Mouse (Mus musculus): ENCODE measurements around the gene Krt10.

The Krt10 gene

GRCm38 (mm10) chr11:99389264-99389663, at the start of gene Krt10:
Gene Krt10, minus strand, starts transcription at chr11:99389364.
- no peak for DNase-seq (ENCODE audit: low read depth, low spot score)

- no peak for DNase-seq (ENCODE audit: low read depth, low spot score)
These were observed 48.8 kb upstream of the Krt10 start, which contains the start of gene Krt20 for GRCm38 (mm10) chr11:99437972-99438371. Gene Krt20, minus strand, starts transcription at chr11:99438150.

GRCm38 (mm10) chr11:99436625-99437024, 47.5 kb upstream of the Krt10 start:
- DNase-seq (ENCODE audit: low read depth, low spot score): no peak

GRCm38 (mm10) chr11:99430670-99431069, 41.5 kb upstream of the Krt10 start:
- DNase-seq (ENCODE audit: low read depth, low spot score): no peak

GRCm38 (mm10) chr11:99422159-99422558, 33.0 kb upstream of the Krt10 start, which contains the start of gene Krt12:
Gene Krt12, minus strand, starts transcription at chr11:99422259.
- no peak for DNase-seq (ENCODE audit: low read depth, low spot score)

GRCm38 (mm10) chr11:99420586-99420985, 31.4 kb upstream of the Krt10 start:
- DNase-seq (ENCODE audit: low read depth, low spot score): no peak

GRCm38 (mm10) chr11:99417819-99418218, 28.7 kb upstream of the Krt10 start:
- no peak for DNase-seq (ENCODE audit: low read depth, low spot score)

- peak; percentile 93 for DNase-seq (ENCODE audit: low read depth, low spot score)
These were observed 27.7 kb upstream of the Krt10 start for GRCm38 (mm10) chr11:99416902-99417301.

- DNase-seq (ENCODE audit: low read depth, low spot score): no peak
These were observed 25.4 kb upstream of the Krt10 start for GRCm38 (mm10) chr11:99414463-99415147.

- no peak for DNase-seq (ENCODE audit: low read depth, low spot score)
These were observed 24.1 kb upstream of the Krt10 start for GRCm38 (mm10) chr11:99413247-99413646.

- DNase-seq (ENCODE audit: low read depth, low spot score): no peak
These were observed 17.0 kb upstream of the Krt10 start for GRCm38 (mm10) chr11:99406186-99406585.

GRCm38 (mm10) chr11:99399956-99400549, 10.9 kb upstream of the Krt10 start:
- no peak for DNase-seq (ENCODE audit: low read depth, low spot score)

GRCm38 (mm10) chr11:99398832-99399231, 9.7 kb upstream of the Krt10 start:
- DNase-seq (ENCODE audit: low read depth, low spot score): no peak

GRCm38 (mm10) chr11:99398084-99398483, 8.9 kb upstream of the Krt10 start:
- DNase-seq (ENCODE audit: low read depth, low spot score): no peak

- no peak for DNase-seq (ENCODE audit: low read depth, low spot score)
These were observed 7.5 kb upstream of the Krt10 start for GRCm38 (mm10) chr11:99396661-99397060.

- DNase-seq (ENCODE audit: low read depth, low spot score): no peak
These were observed 6.9 kb upstream of the Krt10 start for GRCm38 (mm10) chr11:99396034-99396433.

- peak; percentile 78 for DNase-seq (ENCODE audit: low read depth, low spot score)
These were observed 3.3 kb upstream of the Krt10 start for GRCm38 (mm10) chr11:99392492-99392891.

- DNase-seq (ENCODE audit: low read depth, low spot score): no peak
These were observed 2.2 kb upstream of the Krt10 start for GRCm38 (mm10) chr11:99391375-99391774.

GRCm38 (mm10) chr11:99390866-99391265, 1.7 kb upstream of the Krt10 start:
- no peak for DNase-seq (ENCODE audit: low read depth, low spot score)

GRCm38 (mm10) chr11:99388661-99389060, 503 bp downstream of the Krt10 start:
- DNase-seq (ENCODE audit: low read depth, low spot score): no peak

GRCm38 (mm10) chr11:99385813-99386721, 3.1 kb downstream of the Krt10 start:
- peak; percentile 83 for DNase-seq (ENCODE audit: low read depth, low spot score)

GRCm38 (mm10) chr11:99379568-99379967, 9.6 kb downstream of the Krt10 start:
- DNase-seq (ENCODE audit: low read depth, low spot score): no peak

Data from telencephalon, adult 2 months (tissue).